Mouse (Mus musculus) midbrain, embryonic 10.5 days (tissue): ENCODE results near the gene Adora2b. TPM values are rescaled to one million over a fixed set of nuclear protein-coding genes. Genes with fewer than 3 reads are reported as not detected.

Experiments used
- DNase-seq: peaks from one replicate; pipeline ENCODE4 v3.0.0-alpha.2; 2017; ENCODE audit warnings: low spot score
- H3K27ac ChIP-seq: fragments of 300-500 bp; sonication (generic); replicated peaks from 2 replicates; pipeline ENCODE4 v1.5.1; 2016; ENCODE audit warnings: mild to moderate bottlenecking
- H3K27me3 ChIP-seq: fragments of 300-500 bp; sonication (generic); 2 replicates; pipeline ENCODE4 v1.6.1; 2016; ENCODE audit warnings: low read depth, mild to moderate bottlenecking; ENCODE audit not compliant: poor library complexity, severe bottlenecking
- H3K36me3 ChIP-seq: fragments of 300-500 bp; sonication (generic); 2 replicates; pipeline ENCODE4 v1.6.1; 2016; ENCODE audit warnings: mild to moderate bottlenecking, moderate library complexity
- H3K4me1 ChIP-seq: fragments of 300-500 bp; sonication (generic); 2 replicates; pipeline ENCODE4 v1.6.1; 2016
- H3K4me3 ChIP-seq: fragments of 300-500 bp; sonication (generic); 2 replicates; pipeline ENCODE4 v1.5.1; 2016; ENCODE audit warnings: mild to moderate bottlenecking, moderate library complexity
- H3K9me3 ChIP-seq: fragments of 300-500 bp; sonication (generic); replicated peaks from 2 replicates; pipeline ENCODE4 v1.6.1; 2016; ENCODE audit warnings: mild to moderate bottlenecking
- WGBS: fragments of 180-500 bp; shearing (Covaris S2); methylation state at CpG from one replicate; pipeline ENCODE4 v1.1.7; 2016; 5-methylcytosine and 5-hydroxymethylcytosine counted together
- polyA plus RNA-seq: library from polyadenylated mRNA; unstranded; fragments of >200 nt; fragmentation: Nextera tagmentation; extraction: Ambion mirVana; gene quantifications from 2 replicates; pipeline ENCODE4 v1.2.1, GENCODE M21; 2016

The Adora2b gene
- polyA plus RNA-seq, 1 experiment from 2014 or later: 3.9 TPM

DNA sequence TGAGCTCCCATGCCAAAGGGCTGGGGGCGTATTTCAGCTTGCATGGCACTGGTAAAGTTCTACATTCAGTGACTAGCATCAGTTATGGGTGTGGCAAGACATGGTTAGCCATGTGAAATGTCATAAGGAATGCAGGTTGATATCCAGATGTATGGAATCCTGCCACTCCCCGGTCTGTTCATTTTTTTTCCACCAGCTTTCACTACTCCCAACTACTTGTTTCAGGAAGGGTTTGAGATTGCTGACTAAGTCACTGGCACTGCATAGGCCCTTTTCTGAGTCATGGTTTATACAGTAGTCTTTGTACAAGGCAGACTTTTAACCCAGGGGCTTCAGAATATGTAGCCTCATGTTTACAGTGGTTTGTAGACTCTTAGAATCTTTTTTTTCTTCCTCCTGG lies 60.5 kb downstream of the Adora2b start:
- Histone ChIP-seq H3K4me1 (no peaks in the 10 kb centered on the region), H3K36me3 (peaks cover 76% of the 10 kb centered on the region), H3K27ac (no peak overlapping the region), H3K4me3 (no peak overlapping the region), H3K9me3 (no peaks in the 10 kb centered on the region), H3K27me3 (no peaks in the 10 kb centered on the region)
- WGBS: 92% methylated on average over 2 of the region's 2 CpGs
- no peak for DNase-seq

DNA sequence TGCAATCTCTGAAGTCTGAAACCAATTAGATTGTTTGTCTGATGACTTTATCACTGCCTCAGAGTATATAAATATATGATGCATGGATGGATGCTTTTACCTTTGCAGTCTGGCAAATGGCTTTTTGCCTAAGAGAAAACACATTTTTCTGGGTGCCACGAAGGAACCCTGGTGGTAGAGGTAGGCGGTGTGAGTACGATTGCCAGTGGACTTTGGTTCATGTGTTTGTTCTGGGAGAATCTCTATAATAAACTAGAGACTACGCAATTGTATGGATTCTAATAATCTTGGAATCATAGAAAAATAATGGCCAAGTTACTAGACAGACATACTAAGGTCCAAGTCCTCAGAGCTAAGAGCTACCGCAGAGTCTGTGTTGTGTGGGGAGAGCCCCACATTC lies 66.2 kb downstream of the Adora2b start:
- no peaks in the 10 kb centered on the region for H3K27me3 ChIP-seq
- no peaks in the 10 kb centered on the region for H3K4me1 ChIP-seq
- no peak overlapping the region for H3K27ac ChIP-seq
- H3K4me3 ChIP-seq: no peak overlapping the region
- no peak for DNase-seq
- H3K9me3 ChIP-seq: no peaks in the 10 kb centered on the region
- 96% methylated on average over 5 of the region's 5 CpGs for WGBS
- peaks cover 94% of the 10 kb centered on the region for H3K36me3 ChIP-seq

Other genes with a start within 250 kb of the Adora2b start
- 15.6 and 16.8 TPM in 2 replicates for gene Zswim7, start 32.4 kb downstream of the Adora2b start, polyA plus RNA-seq
- 15.7 and 17.6 TPM in 2 replicates for gene Ttc19, start 32.5 kb downstream of the Adora2b start, polyA plus RNA-seq
- gene Pigl, start 209.5 kb downstream of the Adora2b start, polyA plus RNA-seq: 16.4 and 17.9 TPM in 2 replicates
- 120 and 139 TPM in 2 replicates for gene Ncor1, start 209.6 kb downstream of the Adora2b start, polyA plus RNA-seq